Mouse (Mus musculus): Measurements from ENCODE around the gene Epha4.
A peak's percentile ranks its signal among the peaks of the same experiment; 100 is the strongest.

The Epha4 gene

DNA sequence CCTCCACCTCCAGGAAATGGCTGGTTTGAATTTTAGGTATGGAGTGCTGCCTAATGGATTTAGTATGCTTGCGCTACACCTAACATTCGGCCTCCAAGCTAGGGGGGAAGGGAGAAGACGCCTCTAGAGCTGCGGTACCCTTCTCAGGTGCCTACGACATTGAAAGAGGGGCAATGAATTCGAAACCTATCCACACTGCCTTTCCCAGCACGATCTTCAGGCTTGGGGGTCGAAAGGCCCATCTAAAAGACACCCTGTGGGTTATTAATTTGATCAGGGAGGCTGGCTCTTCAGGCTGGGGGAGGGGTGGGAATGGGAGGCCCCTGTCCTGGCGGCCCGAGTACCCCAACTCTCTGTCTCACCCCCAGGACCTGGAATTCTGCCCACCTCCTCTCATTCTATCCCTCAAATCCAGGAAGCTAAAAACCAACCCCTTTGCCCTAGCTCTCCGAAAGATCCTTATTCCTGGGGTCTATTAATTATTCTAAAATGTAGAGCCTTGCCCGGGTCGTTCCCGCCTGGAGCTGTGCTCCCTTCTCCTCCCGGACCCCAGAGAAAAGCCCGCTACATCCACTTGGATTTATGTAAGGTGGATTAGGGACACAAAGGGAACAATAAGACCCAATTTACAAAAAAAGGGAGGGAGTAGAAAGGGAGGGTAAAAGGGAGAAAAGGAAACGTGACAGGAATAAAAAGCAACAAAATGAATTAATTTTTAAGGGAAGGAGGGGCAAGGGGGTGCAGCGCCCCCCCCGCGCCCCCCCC, 2.3 kb downstream of the Epha4 start:
- DNase-seq (ENCODE audit: low read depth, low spot score): no peak

DNA sequence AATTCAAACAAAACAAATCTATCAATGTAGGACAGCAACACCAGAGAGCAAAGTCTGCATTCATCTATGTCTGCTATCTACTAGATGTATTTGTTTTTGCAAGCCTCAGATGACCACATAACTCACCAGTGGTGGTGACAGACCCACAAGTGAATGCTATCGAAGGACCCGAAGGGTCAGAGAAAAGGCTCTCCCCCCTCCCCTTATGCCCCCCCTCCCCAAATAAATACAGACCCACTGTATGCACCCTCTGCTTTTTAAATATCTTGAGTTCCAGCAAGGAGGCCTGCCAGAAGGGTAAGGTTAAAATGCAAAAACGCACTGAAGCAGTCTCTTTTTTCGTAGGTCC, 2.9 kb downstream of the Epha4 start:
- DNase-seq (ENCODE audit: low read depth, low spot score): no peak

DNA sequence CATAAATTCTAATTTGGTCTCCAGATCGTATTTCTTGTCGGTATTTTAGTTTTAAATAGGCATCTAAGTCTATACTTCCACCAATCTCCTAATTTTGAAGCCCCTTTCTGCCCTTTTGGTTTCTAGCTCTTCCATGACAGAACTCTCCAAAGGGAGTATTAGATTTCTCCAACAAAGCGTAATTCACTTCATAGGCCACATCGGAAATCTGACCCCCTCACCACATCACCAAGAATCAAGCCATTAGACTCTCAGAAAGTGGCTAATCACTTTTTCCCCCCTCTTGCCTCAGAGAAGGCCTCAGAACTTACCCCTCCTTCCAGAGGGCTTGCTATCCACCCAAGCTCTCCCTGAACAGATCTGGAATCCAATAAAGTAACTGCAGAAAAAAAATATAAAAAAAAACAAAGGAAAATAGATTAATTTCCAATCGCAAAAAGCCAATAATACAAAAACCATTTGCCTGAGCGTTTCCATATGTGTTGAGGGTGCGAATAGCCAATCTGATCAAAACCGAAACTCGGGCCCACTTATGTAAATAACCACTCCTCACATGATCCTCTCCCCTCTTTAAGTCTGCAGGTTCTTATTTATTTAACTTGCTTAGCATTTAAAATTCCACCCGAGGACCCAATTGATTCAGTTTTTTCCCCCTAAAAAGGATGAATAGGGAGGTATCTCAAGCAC, 3.4 kb downstream of the Epha4 start:
- no peak for DNase-seq (ENCODE audit: low read depth, low spot score)

DNA sequence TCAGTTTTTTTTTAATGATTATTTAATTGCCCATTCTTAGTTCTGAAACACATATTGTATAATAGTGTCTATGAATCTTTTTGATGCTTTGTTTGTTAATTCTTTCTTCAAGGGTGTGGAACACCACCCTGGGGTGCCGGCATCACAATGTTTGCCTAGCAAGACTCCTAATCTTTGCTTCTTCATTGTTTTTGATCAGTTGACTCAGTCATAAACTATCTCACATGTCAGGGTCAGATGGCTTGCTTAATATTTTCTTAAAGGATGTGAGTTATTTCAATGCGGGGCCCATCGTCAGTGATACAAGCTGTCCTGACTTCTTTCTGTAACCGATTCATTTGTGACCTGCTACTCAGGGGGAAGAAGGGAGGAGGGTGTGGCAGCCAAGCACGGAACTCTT, 4.3 kb downstream of the Epha4 start:
- no peak for DNase-seq (ENCODE audit: low read depth, low spot score)

DNA sequence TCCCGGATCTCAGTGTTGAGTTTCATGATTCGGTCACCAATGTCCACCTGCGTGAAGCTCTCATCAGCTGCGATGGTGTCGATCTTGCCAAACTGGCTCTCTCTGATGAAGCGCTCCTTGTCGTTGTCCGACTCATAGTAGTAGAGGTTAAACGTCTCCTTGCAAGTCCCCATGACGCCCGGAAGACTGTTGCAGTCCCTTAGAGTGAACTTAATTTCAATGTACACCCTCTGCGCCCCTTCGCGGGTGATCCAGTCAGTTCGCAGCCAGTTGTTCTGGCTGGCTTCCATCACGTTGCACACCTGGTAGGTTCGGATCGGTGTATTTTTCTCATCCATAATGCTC, 8.1 kb downstream of the Epha4 start:
- DNase-seq (ENCODE audit: low read depth, low spot score): no peak

DNA sequence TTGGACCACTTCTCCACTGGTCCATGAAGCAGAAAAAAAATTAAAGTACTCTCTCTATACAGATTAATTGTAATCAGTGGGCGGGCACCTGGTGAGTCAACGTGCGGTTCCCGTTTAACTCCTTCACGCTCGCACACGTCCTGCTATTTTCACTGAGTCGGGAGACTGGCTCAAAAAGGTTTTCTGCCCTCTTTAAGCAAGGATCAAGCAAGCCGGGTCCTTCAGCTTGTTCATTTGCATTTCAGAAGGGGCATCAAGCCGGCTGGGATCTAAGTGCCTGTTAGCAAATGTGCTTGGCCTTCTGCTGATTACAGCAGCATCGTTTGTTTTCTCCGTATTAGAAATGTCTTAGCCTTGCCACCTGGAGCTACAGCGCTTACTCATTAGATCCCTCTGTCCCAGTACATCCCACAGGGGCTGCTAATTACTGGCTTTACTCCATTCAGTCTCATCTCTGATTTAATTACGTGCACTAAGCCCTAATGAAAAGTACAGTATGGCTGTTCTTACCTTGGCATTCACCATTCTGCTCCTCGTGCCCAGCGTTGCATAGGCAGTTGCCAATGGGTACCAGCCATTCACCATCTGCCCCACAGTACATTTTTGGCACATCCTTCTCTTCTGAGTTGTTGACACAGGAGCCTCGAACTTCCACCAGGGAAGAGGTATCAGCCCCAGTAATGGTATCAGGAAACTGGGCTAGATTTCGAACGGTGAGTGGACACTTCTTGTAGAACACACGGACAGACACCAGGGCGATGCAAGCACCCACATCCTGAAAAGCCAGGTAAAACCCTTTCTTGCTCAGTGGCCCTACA, 8.6 kb downstream of the Epha4 start:
- DNase-seq (ENCODE audit: low read depth, low spot score): no peak

DNA sequence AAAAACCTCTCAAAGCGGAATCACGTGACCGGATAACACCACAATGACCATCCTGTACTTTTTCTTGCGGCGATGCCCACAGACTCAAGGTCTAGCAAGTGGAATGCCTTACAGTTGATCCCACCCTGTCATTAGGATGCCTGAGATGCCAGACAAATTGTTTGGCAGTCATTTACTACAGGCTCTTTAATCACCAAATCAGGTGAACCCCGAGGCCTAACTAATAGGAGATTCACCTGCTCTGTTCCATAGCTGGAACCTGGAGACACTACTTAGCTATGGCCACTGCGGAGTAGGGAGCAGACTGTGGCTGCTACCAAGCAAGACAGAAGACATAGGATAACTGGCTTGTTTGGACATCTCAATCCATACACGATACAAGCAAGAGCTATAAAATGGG, 9.6 kb downstream of the Epha4 start:
- DNase-seq (ENCODE audit: low read depth, low spot score): no peak

DNA sequence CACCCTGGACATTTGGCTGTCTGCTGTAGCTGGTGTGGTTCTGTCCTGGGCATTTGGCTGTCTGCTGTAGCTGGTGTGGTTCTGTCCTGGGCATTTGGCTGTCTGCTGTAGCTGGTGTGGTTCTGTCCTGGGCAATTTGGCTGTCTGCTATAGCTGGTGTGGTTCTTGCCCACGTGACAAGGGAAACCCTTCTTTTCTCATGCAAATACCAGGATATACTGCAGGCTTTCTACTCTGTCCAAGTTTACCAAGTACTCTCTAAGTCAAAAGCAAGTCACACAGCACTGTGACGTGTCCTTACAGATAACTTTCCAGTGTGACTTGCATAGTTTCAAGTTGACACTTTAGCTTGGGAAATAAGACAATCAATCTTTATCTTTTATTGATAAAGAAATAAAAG, 10.1 kb downstream of the Epha4 start:
- DNase-seq (ENCODE audit: low read depth, low spot score): no peak

DNA sequence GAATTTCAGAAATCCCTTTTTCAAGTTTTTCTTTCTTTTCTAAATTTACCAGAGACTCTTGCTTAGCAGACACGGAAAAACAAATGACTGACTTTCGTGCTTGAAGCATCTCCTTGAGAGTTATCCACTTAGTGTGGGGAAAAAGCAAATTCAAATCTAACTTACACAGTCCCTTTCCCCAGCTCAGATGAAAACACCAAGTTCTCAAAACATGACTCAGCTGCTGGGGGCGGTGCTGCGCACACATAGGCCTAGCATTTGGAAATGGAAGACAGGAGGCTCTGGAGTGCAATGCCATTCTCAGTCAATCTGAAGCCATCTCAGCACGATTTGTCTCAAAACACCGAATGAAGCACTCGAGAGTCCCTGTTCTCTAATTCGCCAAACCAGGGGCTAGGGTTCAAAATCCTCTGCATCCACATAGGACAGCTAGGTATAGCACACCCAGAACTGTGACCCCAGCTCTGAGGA, 11.1 kb downstream of the Epha4 start:
- no peak for DNase-seq (ENCODE audit: low read depth, low spot score)

DNA sequence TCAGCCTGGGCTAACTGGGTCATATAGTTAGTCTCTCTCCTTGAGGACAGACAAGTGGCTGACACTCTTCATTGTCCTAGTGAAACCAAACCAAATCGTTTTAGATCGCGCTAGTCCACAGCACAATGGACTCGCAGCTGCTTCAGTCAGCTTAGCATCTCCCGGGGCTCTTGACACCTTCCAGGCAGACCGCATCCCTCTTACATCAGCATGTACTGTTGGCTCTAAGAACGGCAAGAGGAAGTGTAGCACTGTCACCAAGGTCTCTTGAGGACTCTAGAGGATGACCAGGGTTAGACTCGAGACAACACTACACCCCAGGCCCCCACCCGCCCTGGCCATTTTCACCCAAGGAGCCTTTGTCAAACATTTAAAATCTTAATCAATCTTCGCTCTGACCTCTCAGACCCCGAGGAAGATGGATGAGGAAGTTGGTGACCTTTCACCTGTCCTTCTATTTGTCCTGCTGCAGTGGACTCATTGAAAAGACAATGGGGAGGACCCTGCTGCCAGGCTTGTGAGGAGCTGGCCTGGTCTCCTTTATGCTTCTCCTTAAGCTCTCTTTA, 12.3 kb downstream of the Epha4 start:
- DNase-seq (ENCODE audit: low read depth, low spot score): peak; percentile 85

DNA sequence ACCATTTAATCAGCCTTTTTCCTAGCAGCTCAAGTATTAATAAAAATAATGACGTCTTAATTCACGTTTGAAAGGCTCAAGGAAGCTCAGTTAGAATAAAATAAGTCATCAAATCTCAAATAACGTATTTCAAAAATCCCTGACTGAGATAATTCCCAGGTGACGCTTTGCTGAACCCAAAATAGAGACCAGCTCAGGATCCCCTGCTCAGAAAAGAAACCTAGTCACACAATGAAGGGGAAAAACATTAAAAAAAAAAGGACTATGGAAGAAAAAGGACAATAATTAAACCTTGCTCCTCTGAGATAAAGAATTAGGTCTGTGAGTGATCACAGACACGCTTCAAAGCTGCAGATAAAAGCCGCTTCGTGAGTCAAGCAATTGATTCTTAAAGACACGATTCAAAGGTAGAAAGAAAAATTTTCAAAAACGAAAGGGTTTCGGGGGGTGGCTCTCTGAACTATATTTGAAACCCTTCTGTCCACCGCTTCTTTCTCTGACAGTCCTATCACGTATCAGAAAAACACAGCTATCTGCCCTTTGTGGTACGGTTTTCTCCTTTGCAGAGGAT, 13.4 kb downstream of the Epha4 start:
- DNase-seq (ENCODE audit: low read depth, low spot score): no peak

DNA sequence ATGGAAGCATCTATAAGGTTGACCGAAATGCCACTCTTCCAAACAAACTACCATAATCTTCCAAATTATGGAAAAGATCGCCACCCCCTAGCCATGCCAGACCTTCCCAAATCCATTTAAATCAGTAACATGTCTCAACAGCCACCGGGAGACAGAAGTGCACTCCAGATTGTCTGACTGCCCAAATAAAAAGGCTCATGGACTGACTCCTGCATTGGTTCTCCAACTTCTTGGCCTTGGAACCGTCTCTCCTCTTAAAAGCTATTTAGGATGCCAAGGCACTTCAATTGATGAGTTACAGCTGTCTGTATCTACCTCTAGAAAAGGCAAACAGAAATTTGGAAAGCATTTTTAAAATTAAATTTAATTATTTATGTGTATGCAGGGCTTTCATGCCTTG, 17.4 kb downstream of the Epha4 start:
- DNase-seq (ENCODE audit: low read depth, low spot score): no peak

DNA sequence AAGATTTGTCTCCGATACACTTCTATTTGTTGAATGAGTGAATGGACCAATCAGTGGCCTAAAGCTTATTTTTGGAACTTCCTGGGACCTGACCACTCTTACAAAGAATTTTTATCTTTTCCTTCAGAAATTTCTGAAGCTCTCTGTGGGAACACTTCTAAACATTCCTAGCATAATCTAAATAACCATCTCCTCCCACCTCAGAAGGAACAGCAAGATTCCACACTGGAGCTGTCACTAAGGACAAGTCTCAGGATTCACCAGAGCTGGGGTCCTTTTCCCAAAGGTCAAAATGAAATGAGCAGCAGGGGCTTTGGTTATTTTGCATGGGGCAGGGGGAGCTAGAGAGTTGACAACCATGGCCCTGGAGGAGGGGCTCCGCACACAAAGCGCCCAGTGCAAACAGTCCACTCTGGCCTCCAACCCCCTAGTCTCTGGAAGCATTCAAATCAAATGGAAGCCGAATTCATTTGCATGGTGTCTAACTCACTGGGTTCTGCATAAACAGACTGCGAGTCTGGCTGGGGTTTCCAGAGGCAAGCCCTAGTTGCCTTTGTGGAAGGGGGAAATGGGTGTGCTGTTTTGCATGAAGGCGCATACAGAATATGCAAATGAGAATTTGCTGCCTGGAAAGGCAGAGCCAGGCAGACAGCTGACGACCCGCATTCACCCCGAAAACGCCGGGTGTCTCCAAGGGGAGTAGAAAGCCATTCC, 18.3 kb downstream of the Epha4 start:
- DNase-seq (ENCODE audit: low read depth, low spot score): peak; percentile 78

DNA sequence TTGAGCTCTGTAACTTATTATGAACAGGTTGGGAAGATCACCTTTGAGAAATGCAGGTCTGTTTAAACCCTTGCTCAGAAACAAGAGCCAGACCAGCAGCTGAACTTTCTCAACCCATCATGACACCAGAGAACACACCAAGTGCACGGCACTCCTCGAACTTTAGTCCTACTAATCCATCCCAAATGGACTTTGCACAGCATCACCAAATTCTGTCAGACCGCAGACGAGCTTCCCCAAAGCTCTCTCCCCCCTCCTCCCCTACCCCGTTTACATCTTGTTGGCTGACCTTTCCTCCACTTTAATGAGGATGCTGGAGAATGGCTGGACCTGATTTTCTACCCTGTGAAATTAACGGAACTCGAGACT, 19.1 kb downstream of the Epha4 start:
- DNase-seq (ENCODE audit: low read depth, low spot score): no peak

DNA sequence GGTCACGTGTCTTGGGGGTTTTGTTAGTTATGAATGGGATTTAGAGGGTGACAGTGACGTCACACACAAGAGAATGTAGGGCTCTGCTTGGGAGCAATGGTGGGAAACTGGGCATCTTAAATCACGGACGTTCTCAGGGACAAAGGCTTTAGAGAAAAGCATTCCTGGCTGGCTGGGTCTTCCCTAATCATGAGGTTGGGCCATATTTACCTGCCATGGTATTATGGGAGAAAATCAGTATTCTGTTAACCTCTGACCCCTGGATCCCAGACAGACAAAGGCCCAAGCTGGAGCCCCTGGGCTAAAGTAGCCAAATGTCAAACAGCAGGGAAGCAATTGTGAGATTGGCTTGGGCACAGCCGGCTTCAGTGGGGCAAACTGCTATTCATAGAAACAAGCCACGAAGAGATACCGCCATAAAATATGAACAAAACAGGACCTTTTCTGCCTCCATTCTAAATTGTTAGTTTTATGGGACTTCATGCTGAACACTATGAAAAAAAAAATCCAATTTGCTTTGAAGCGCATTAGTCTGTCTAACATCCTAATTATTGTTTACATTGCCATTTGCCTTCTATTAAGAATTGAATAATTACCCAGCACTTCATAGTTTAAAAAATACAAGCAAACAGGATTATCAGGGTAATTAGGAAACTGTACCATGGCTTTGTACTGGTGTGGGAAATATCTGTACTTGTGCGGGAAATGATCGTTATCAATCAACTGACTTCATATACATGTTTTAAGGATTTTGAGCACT, 19.7 kb downstream of the Epha4 start:
- no peak for DNase-seq (ENCODE audit: low read depth, low spot score)

DNA sequence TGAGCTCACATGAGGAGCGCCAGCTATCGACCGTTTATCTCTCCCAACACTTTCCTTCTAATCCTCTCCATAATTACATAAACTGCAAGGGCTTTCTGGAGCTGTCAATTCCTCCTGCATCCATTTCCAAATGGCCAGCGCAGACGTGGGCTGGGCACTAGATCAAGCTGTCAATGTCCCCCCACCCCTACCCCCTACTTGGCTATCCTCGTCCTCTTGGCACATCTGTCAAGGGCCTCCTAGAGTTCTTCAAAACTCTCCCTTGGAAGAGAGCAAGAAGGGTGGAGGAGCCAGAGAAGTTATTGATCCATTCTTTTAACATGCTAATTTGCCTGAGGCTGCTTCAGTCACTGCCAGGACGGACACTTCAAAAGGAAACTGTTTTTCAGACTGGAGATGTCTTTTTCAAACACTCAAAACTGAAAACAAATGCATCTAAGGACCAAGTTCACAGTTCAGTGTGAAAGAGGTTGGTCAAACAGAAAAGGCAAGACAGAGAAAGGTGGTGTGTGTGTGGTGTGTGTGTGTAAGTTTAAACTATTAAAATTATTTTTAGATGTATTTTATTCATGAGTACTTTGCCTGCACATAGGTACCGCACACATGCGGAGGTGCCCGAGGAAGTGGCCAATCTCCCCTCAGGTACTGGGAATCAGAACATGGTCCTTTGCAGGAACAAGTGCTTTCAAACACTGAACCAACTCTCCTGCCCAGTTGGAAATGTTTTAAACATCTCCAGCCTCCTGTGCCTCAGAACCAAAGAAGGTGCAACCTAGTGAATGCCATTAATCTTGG, 20.9 kb downstream of the Epha4 start:
- DNase-seq (ENCODE audit: low read depth, low spot score): no peak

DNA sequence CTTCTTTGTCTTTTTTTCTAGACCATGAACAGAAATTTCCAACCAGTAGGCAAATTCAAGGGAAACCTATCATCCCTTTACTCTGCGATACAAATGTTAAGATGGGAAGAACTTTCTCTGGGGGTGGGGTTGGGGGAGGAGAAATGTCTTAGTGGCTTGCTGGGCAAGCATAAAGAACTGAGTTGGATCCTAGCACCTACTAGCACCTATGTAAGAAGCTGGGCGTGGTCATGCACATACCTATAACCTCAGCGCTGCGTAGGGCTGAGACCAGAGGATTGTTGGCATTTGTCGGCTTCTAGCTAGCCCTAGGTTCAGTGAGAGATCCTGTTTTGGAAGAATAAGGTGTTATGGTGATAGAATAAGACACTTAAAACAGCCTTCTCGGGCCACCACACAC, 24.7 kb downstream of the Epha4 start:
- peak; percentile 75 for DNase-seq (ENCODE audit: low read depth, low spot score)

DNA sequence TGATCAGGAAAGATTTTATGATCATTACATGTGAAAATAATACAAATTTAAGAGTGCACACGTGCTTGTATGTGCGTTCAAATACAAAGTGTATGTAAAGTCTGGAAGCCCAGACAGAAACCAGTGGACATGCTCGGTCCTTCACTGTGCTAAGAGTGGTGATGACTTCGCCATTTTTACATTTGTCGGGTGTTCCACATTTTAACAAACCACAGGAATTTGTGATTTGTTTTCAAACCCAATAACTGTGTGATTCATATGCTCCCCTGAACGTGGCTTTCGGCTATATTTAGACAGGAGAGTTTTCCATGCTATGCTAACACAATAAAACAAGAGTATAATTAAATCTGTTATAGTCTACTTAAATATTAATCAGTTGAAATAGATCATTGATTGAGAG, 25.5 kb downstream of the Epha4 start:
- no peak for DNase-seq (ENCODE audit: low read depth, low spot score)

DNA sequence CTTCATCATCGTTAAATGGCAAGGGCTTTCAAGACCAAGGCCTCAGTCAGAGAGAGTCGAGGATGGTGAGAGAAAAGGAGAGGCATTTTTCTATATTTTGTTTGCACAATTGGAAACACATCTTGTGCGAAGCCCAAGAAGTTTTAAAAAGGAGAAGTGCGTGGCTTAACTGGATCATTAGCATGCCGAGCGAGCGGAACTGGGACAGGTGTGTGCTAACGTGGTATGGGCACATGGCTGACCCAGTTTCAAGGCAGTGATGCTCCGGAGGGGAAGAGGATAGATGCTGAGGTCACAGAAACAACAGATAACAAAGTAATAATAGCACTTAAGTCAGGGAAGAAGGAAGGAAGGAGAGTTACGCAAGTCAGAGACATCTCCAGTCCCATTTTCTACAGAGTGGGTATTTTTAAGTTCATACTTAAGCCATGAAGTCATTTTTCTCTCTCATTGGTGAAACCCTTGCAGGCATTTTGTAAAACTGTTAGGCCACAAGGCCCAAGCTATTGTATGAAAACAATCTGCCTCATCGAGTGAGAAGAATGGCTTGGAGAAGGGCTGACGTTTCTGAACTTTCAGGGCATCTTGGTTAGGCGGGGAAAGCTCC, 26.9 kb downstream of the Epha4 start:
- DNase-seq (ENCODE audit: low read depth, low spot score): no peak
